Mouse (Mus musculus) cerebellum, adult 2 months (tissue): Measurements from ENCODE around the gene Ccdc18.

ENCODE experiments used
- CTCF ChIP-seq: fragments of 200-500 bp; IDR thresholded peaks from 2 replicates; pipeline ENCODE4 v1.5.1; 2011; ENCODE audit warnings: low read depth, mild to moderate bottlenecking, control low read depth, low read length, moderate library complexity, borderline replicate concordance; ENCODE audit not compliant: insufficient read depth
- POLR2A ChIP-seq: fragments of 200-500 bp; IDR thresholded peaks from 2 replicates; pipeline ENCODE4 v1.6.1; 2011; ENCODE audit warnings: low read length, control low read depth, borderline replicate concordance; ENCODE audit not compliant: insufficient read depth

DNA sequence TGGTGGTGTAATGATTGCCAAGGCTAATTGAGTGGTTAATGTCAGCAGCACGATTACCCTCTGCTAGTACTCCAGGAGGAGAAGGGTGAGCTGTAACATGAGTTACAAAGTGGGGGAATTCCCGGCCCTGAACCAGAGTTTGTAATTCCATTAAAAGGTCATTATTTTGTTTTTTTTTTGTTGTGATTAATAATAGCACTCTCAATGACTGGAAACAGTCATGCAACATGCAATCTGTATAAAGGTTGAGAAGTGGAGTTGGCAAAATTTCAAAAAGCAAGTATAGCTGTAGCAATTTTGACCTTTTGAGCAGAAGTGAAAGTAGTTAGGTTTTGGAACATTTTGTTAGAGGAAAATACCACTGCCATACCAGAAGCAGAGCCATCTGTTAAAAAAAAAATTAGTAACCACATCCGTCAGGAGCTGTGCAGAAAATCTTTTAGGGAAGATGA lies 113.7 kb downstream of the Ccdc18 start:
- TF ChIP-seq CTCF (no peak), POLR2A (no peak)
